Mouse (Mus musculus) heart, adult 18-20 months (tissue): ENCODE measurements around the gene Hibadh. TPM values are rescaled to one million over a fixed set of nuclear protein-coding genes. Genes with fewer than 3 reads are reported as not detected.

ENCODE experiments used
- DNase-seq, 2 experiments: peaks; one replicate each; pipeline ENCODE4 v3.0.0; 2021 to 2022; ENCODE audit warnings: mixed read lengths in 1 of 2
- total RNA-seq, 2 experiments: library from RNA; stranded (reverse); gene quantifications; 2 replicates each; pipeline ENCODE4 v1.2.3; 2021

Gene Hibadh
- total RNA-seq, 2 experiments from 2014 or later = 269 TPM

DNA sequence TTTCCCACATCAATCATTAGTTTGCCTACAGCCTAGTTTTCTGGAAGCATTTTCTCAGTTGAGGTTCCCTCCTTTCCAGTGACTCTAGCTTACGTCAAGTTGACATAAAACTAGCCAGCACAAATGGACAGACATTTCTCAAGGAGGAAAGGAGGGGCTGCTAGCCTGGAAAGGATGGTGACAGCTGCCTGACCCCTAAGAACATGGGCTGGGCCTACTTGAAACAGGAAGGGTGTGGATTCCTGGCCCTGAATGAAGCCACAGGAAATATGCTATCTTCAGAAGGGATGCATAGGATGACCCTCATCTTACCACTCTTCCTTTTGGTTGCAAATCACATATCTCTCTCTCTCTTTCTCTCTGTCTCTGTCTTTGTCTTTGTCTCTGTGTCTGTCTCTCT is 138.7 kb downstream of the Hibadh start:
- no peak for DNase-seq

Other genes starting within 250 kb of the Hibadh start
- 100 to 1,000 TPM; 102 to 120 TPM for gene Tax1bp1, start 73.3 kb upstream of the Hibadh start, total RNA-seq